Mouse (Mus musculus): ENCODE data around the gene Rbbp6. TPM values are rescaled to one million over a fixed set of nuclear protein-coding genes. Genes with fewer than 3 reads are reported as not detected.

The Rbbp6 gene
- polyA plus RNA-seq, 1 experiment: 54.5 TPM

DNA sequence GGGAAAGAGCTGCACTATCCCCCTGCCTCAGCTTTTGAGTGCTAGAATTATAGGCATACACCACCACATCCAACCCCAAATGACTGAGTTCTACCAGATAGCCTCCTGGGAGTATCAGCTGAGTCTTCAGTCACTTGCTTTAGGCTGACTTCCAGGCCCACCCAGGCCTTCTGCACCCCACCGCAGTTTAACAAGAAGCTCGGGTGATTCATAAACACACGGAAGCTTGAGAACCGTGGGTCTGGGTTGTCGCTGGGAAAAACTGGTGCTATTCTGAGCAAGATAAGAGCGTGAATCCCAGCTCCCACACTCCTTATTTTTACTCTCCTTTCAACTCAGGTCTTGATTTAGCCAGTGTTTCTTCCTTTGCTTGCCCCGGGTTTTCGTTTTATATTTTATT is 69.8 kb downstream of the Rbbp6 start:
- no peak for DNase-seq
- H3K4me3 ChIP-seq (replicated peaks; ENCODE audit: insufficient read depth, low read depth, low read length): no peak overlapping the region
- no peak overlapping the region for H3K27ac ChIP-seq (ENCODE audit: insufficient read depth, low read length)
- peaks cover 4% of the 10 kb centered on the region; the same call in 1 of the 2 replicates for H3K4me1 ChIP-seq (ENCODE audit: control insufficient read depth, insufficient read depth, low read length)
- TF ChIP-seq POLR2A (IDR thresholded peaks at IDR 0.05; ENCODE audit: borderline replicate concordance, insufficient read depth, low read length) (no peak), CTCF (IDR thresholded peaks at IDR 0.05; ENCODE audit: borderline replicate concordance, insufficient read depth, low read depth, low read length) (no peak)
- 79% methylated on average over 8 of the region's 8 CpGs for WGBS
- H3K27me3 ChIP-seq (ENCODE audit: control insufficient read depth, insufficient read depth, low read length): no peaks in the 10 kb centered on the region

- no peaks in the 10 kb centered on the region for H3K4me1 ChIP-seq (ENCODE audit: control insufficient read depth, insufficient read depth, low read length)
- no peak for TF ChIP-seq POLR2A (IDR thresholded peaks at IDR 0.05; ENCODE audit: borderline replicate concordance, insufficient read depth, low read length)
- 0 out of 2 replicates have a peak, but pooled peaks have one; percentile 11 for TF ChIP-seq CTCF (IDR thresholded peaks at IDR 0.05; ENCODE audit: borderline replicate concordance, insufficient read depth, low read depth, low read length)
- H3K27ac ChIP-seq (ENCODE audit: insufficient read depth, low read length): no peak overlapping the region
- H3K4me3 ChIP-seq (replicated peaks; ENCODE audit: insufficient read depth, low read depth, low read length): no peak overlapping the region
- no peaks in the 10 kb centered on the region for H3K27me3 ChIP-seq (ENCODE audit: control insufficient read depth, insufficient read depth, low read length)
- no peak for DNase-seq
These were observed 73.8 kb downstream of the Rbbp6 start for GRCm38 (mm10) chr7:123039302-123039701.

GRCm38 (mm10) chr7:123045146-123045545 is 79.7 kb downstream of the Rbbp6 start:
- 98% methylated on average over 3 of the region's 3 CpGs for WGBS
- TF ChIP-seq CTCF (IDR thresholded peaks at IDR 0.05; ENCODE audit: borderline replicate concordance, insufficient read depth, low read depth, low read length) (no peak), POLR2A (IDR thresholded peaks at IDR 0.05; ENCODE audit: borderline replicate concordance, insufficient read depth, low read length) (no peak)

DNA sequence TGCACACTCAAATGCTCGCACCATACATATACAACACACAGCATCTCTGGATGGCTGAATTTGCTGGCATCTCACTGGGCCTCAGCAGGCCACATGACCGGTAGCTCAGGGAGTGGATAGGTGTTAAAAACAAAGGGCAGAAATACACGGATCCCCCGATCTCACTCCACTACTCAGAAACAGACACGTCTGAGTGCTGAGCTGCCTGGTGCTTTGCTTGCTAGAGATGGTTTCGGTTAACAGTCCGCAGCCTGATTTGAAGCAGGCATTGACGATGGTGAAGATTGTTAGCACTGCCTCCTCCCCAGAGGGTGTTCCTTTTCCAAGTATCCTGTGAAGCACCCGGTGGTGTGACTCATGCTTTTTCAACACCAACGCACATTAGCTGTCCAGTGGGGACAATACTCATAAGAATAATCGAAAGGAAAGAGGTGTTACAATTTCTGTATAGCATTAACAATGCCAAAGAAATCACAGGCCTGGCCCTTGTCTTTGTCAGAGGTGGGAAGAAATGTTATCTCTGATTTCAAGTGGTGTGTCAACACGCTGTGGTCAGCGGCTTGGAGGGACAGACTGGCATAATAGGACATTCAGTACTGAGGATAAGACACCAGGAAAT is 81.1 kb downstream of the Rbbp6 start:
- H3K27ac ChIP-seq (ENCODE audit: insufficient read depth, low read length): peak overlapping the region; percentile 16; the same call in 1 of the 2 replicates
- no peaks in the 10 kb centered on the region; the same call in 1 of the 2 replicates for H3K4me1 ChIP-seq (ENCODE audit: control insufficient read depth, insufficient read depth, low read length)
- H3K27me3 ChIP-seq (ENCODE audit: control insufficient read depth, insufficient read depth, low read length): no peaks in the 10 kb centered on the region
- TF ChIP-seq CTCF (IDR thresholded peaks at IDR 0.05; ENCODE audit: borderline replicate concordance, insufficient read depth, low read depth, low read length) (no peak), POLR2A (IDR thresholded peaks at IDR 0.05; ENCODE audit: borderline replicate concordance, insufficient read depth, low read length) (no peak)
- no peak for DNase-seq
- no peak overlapping the region for H3K4me3 ChIP-seq (replicated peaks; ENCODE audit: insufficient read depth, low read depth, low read length)
- WGBS: 73% methylated on average over 13 of the region's 13 CpGs

More at GRCm38 (mm10) chr7:123045146-123045545, 79.7 kb downstream of the Rbbp6 start:
- H3K4me1 ChIP-seq (ENCODE audit: control insufficient read depth, insufficient read depth, low read length): no peaks in the 10 kb centered on the region; the same call in 1 of the 2 replicates
- no peak overlapping the region for H3K4me3 ChIP-seq (replicated peaks; ENCODE audit: insufficient read depth, low read depth, low read length)
- no peak for DNase-seq
- no peak overlapping the region for H3K27ac ChIP-seq (ENCODE audit: insufficient read depth, low read length)
- no peaks in the 10 kb centered on the region for H3K27me3 ChIP-seq (ENCODE audit: control insufficient read depth, insufficient read depth, low read length)

Other genes with a start within 250 kb of the Rbbp6 start
- 91.0 and 95.3 TPM in 2 replicates for gene Tnrc6a, start 158.2 kb downstream of the Rbbp6 start, polyA plus RNA-seq (2012; rRNA removed)
- 3.1 and 4.6 TPM in 2 replicates for gene Slc5a11, start 249.1 kb downstream of the Rbbp6 start, polyA plus RNA-seq (2012; rRNA removed)

All from cerebellum, adult 2 months (tissue).